Mouse (Mus musculus): Measurements from ENCODE around the gene Tyk2. TPM values are rescaled to one million over a fixed set of nuclear protein-coding genes. Genes with fewer than 3 reads are reported as not detected.

Gene Tyk2
- polyA plus RNA-seq, 1 experiment, result 31.2 TPM

DNA sequence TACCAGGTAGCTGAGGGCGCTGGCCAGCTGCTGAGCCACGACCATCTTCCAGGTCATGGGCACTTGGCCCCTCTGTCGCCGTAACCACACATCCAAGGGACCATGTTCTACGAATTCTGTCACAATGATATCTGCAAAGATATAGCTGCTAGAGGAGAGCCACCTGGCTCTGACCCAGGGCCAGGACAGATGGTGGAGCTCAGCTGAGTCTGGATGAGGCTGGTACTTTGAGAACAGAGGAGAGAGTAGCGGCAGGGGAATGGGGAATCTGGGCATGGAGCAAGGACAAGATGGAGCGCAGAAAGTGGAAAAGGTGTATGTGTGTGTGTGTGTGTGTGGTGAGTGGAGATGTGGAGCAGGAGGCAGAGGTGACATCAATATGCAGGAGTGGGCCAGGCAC is 16.9 kb downstream of the Tyk2 start:
- Histone ChIP-seq H3K27me3 (ENCODE audit: control insufficient read depth, insufficient read depth, low read length) (no peaks in the 10 kb centered on the region), H3K4me3 (ENCODE audit: low read depth, low read length) (no peak overlapping the region), H3K4me1 (ENCODE audit: control insufficient read depth, insufficient read depth, insufficient read length, low read length) (no peaks in the 10 kb centered on the region), H3K36me3 (ENCODE audit: control insufficient read depth, insufficient read depth, low read length) (peaks cover 8% of the 10 kb centered on the region), H3K27ac (ENCODE audit: insufficient read depth, low read depth, low read length) (no peak overlapping the region)
- TF ChIP-seq CTCF (IDR thresholded peaks at IDR 0.05; ENCODE audit: extremely low read depth, insufficient read length, insufficient replicate concordance, low read depth, low read length) (no peak), POLR2A (IDR thresholded peaks at IDR 0.05; ENCODE audit: low read depth, low read length) (no peak)
- WGBS, result 89% methylated on average over 7 of the region's 7 CpGs

DNA sequence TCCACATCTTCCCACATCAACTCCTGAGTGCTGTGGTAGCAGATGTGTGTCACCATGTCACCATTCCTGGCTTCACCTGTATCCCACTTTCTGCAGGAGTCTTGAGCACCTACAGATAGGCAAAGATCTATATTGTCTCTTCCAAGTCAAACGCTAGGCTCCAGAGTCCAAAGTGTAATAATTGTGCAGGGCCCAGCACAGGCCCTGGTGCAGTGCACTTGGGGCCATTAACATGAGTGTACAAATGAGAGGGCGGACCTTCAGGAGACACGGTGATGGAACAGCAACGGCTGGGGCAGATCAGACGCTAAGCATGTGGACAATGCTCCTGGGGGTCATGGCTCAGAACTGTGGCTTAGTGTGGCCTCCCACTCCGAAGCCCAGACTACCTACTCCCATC is 17.3 kb downstream of the Tyk2 start:
- WGBS, result 53% methylated on average over 6 of the region's 6 CpGs
- no peak overlapping the region for H3K27ac ChIP-seq (ENCODE audit: insufficient read depth, low read depth, low read length)
- TF ChIP-seq POLR2A (IDR thresholded peaks at IDR 0.05; ENCODE audit: low read depth, low read length), result no peak
- TF ChIP-seq CTCF (IDR thresholded peaks at IDR 0.05; ENCODE audit: extremely low read depth, insufficient read length, insufficient replicate concordance, low read depth, low read length), result no peak

DNA sequence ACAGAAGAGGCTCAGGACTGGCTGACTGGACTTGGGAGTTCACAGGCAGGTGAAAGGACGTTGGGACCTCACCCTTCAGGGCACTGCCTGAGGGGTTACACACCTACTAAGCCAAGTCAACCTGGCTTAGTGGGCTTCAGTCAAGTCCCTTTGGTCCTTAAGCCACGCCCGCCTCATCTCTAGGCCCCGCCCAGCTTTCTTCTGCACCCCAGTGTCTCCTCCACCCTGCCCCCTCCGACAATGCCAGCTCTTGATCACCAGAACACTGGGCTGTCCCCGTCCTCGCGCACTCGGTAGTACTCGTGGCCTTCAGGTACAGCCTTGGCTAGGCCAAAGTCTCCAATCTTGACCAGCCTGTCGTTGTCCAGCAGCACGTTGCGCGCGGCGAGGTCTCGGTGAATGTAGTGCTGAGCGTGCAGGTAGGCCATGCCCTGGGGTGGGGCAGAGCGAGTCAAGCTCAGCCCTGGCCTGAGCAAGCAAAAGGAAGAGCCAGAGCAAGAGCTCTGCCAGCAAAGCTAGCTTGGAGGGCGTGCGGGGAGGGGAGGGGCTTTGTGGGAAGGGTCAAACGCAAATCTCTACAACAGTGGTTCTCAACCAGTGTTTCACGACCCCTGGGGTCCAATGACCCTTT is 23.3 kb downstream of the Tyk2 start:
- 67% methylated on average over 23 of the region's 23 CpGs for WGBS
- TF ChIP-seq POLR2A (IDR thresholded peaks at IDR 0.05; ENCODE audit: low read depth, low read length), result no peak
- no peak for TF ChIP-seq CTCF (IDR thresholded peaks at IDR 0.05; ENCODE audit: extremely low read depth, insufficient read length, insufficient replicate concordance, low read depth, low read length)
- H3K4me1 ChIP-seq (ENCODE audit: control insufficient read depth, insufficient read depth, insufficient read length, low read length), result no peaks in the 10 kb centered on the region
- no peak overlapping the region for H3K4me3 ChIP-seq (ENCODE audit: low read depth, low read length)
- no peak overlapping the region for H3K27ac ChIP-seq (ENCODE audit: insufficient read depth, low read depth, low read length)
- H3K27me3 ChIP-seq (ENCODE audit: control insufficient read depth, insufficient read depth, low read length), result no peaks in the 10 kb centered on the region
- H3K36me3 ChIP-seq (ENCODE audit: control insufficient read depth, insufficient read depth, low read length), result peaks cover 18% of the 10 kb centered on the region

More for the DNA sequence above, 17.3 kb downstream of the Tyk2 start:
- no peaks in the 10 kb centered on the region for H3K27me3 ChIP-seq (ENCODE audit: control insufficient read depth, insufficient read depth, low read length)
- no peaks in the 10 kb centered on the region for H3K4me1 ChIP-seq (ENCODE audit: control insufficient read depth, insufficient read depth, insufficient read length, low read length)
- no peak overlapping the region for H3K4me3 ChIP-seq (ENCODE audit: low read depth, low read length)
- H3K36me3 ChIP-seq (ENCODE audit: control insufficient read depth, insufficient read depth, low read length), result peaks cover 10% of the 10 kb centered on the region

DNA sequence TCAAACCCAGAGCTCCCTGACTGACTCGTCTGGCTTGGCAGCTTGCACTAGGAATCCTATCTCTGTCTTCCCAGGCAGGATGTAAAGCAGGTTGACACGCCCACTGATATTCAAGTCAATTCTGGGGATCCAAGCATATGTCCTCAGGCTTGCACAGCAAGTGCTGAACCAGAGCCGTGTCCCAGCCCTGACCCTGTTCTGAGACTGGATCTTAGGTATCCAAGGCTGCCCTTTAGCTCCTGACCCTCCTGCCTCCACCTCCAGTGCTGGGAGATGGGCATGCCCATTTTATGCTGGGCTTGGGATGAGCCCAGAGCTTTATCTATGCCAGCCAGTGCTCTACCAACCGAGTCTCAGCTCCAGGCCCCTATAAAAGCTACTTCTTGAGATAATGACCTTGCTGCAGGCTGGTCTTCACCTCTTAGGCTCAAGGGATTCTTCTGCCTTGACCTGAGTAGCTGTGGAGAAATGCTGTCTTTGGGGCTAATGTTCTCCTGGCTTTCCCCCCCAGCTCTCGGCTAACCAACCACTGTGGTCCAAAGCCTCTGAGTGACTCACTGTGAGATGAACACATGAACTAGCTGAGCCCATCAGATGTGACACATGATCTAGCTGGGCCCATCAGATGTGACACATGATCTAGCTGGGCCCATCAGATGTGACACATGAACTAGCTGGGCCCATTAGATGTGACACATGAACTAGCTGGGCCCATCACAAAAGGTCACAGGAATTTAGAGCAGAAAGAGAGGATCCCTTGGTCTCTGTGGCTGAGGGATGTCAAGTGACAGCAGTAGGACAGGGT is 25.1 kb downstream of the Tyk2 start:
- H3K4me1 ChIP-seq (ENCODE audit: control insufficient read depth, insufficient read depth, insufficient read length, low read length), result no peaks in the 10 kb centered on the region
- H3K27me3 ChIP-seq (ENCODE audit: control insufficient read depth, insufficient read depth, low read length), result no peaks in the 10 kb centered on the region
- H3K4me3 ChIP-seq (ENCODE audit: low read depth, low read length), result no peak overlapping the region
- TF ChIP-seq CTCF (IDR thresholded peaks at IDR 0.05; ENCODE audit: extremely low read depth, insufficient read length, insufficient replicate concordance, low read depth, low read length), result no peak
- TF ChIP-seq POLR2A (IDR thresholded peaks at IDR 0.05; ENCODE audit: low read depth, low read length), result no peak
- no peak overlapping the region for H3K27ac ChIP-seq (ENCODE audit: insufficient read depth, low read depth, low read length)
- H3K36me3 ChIP-seq (ENCODE audit: control insufficient read depth, insufficient read depth, low read length), result peaks cover 18% of the 10 kb centered on the region
- 77% methylated on average over 5 of the region's 5 CpGs for WGBS

DNA sequence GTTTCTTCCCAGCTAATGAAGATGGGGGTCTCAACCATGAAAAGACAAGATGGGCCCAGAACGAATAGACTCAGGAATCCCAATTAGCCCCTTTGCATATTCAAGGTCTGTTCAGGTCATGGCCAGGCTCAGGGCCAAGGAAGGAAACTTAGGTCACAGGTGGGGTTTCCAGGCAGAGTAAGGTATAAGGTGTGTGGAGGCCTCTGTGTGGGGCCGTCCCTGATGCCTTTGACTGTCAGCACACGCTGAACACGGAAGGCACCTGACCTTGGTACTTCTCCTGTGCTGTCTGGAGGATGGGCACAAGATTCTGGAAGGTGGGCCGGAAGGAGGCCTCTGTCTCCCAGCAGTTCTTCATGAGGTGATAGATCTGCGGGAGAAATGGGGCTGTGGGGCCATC is 26.2 kb downstream of the Tyk2 start:
- Histone ChIP-seq H3K4me1 (ENCODE audit: control insufficient read depth, insufficient read depth, insufficient read length, low read length) (no peaks in the 10 kb centered on the region), H3K36me3 (ENCODE audit: control insufficient read depth, insufficient read depth, low read length) (peaks cover 18% of the 10 kb centered on the region), H3K27ac (ENCODE audit: insufficient read depth, low read depth, low read length) (no peak overlapping the region), H3K27me3 (ENCODE audit: control insufficient read depth, insufficient read depth, low read length) (no peaks in the 10 kb centered on the region), H3K4me3 (ENCODE audit: low read depth, low read length) (no peak overlapping the region)
- TF ChIP-seq CTCF (IDR thresholded peaks at IDR 0.05; ENCODE audit: extremely low read depth, insufficient read length, insufficient replicate concordance, low read depth, low read length) (no peak), POLR2A (IDR thresholded peaks at IDR 0.05; ENCODE audit: low read depth, low read length) (no peak)
- WGBS, result 88% methylated on average over 6 of the region's 6 CpGs

DNA sequence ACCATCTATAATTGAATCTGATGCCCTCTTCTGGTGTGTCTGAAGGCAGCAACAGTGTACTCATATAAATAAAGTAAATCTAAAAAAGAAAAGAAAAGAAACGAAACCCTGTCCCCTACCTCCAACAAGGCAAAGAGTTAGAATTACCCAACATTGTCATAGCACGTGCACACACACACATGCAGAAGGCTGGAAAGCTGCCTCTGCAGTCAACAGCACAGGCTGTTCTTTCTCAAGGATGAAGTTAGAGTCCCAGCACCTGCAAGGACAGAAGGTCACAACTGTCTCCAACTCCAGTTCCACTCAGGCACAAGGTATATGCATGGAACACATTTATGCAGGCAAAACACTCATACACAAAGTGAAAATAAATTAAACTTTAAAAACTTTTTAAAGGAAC is 29.0 kb downstream of the Tyk2 start:
- Histone ChIP-seq H3K36me3 (ENCODE audit: control insufficient read depth, insufficient read depth, low read length) (peaks cover 8% of the 10 kb centered on the region), H3K4me3 (ENCODE audit: low read depth, low read length) (no peak overlapping the region), H3K27me3 (ENCODE audit: control insufficient read depth, insufficient read depth, low read length) (no peaks in the 10 kb centered on the region), H3K27ac (ENCODE audit: insufficient read depth, low read depth, low read length) (no peak overlapping the region), H3K4me1 (ENCODE audit: control insufficient read depth, insufficient read depth, insufficient read length, low read length) (no peaks in the 10 kb centered on the region)
- TF ChIP-seq CTCF (IDR thresholded peaks at IDR 0.05; ENCODE audit: extremely low read depth, insufficient read length, insufficient replicate concordance, low read depth, low read length) (no peak), POLR2A (IDR thresholded peaks at IDR 0.05; ENCODE audit: low read depth, low read length) (no peak)
- WGBS, result 90% methylated on average over 2 of the region's 2 CpGs

DNA sequence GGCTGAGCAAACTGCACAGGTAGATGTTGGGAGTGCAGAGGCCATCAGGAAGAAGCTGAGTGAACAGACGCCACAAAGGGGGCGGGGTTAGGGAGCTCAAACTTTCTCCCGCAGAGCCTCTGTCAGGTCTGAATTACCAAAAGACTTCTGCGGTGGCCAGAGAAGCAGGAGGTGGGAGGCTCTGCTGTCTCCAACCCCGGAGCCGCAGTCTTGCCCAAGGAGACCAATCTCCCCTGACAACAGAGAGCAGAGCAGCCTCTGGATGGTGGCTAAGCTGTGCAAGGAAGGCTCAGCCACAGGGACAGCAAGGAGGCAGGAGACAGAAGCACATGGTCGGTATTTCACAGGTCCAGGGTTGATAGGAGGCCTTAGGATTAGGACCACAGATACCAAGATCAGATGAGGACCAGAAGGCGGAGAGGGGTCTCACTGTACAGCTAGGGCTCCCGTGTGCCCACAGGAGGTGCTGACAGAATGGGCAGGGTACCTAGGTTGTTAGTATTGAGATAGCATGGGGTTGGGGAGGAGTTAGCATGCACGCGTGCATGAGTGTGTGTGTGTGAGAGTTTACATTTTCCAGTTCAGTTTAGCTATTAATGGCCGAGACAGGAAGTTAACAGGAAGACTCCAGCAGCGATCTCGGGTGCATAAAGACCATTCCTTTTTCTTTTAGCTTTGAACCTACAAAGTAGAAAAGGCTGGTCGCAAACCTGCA is 30.4 kb downstream of the Tyk2 start:
- H3K27me3 ChIP-seq (ENCODE audit: control insufficient read depth, insufficient read depth, low read length), result no peaks in the 10 kb centered on the region
- WGBS, result 56% methylated on average over 15 of the region's 15 CpGs
- TF ChIP-seq POLR2A (IDR thresholded peaks at IDR 0.05; ENCODE audit: low read depth, low read length) (no peak), CTCF (IDR thresholded peaks at IDR 0.05; ENCODE audit: extremely low read depth, insufficient read length, insufficient replicate concordance, low read depth, low read length) (no peak)
- peak overlapping the region; percentile 0; the same call in 1 of the 2 replicates for H3K4me3 ChIP-seq (ENCODE audit: low read depth, low read length)
- peaks cover 6% of the 10 kb centered on the region for H3K36me3 ChIP-seq (ENCODE audit: control insufficient read depth, insufficient read depth, low read length)
- H3K27ac ChIP-seq (ENCODE audit: insufficient read depth, low read depth, low read length), result no peak overlapping the region
- no peaks in the 10 kb centered on the region for H3K4me1 ChIP-seq (ENCODE audit: control insufficient read depth, insufficient read depth, insufficient read length, low read length)
